In genomic region chr3:125986639-125987038, GRCm38 (mm10) we compare ENCODE assay signal across 29 mouse cellular contexts. TPM values are rescaled to one million over a fixed set of nuclear protein-coding genes. Genes with fewer than 3 reads are reported as not detected.
"Had no signal": no experiment of that assay in that cellular context is flagged by ENCODE, and none has a peak within 500 bp of the region (broad histone marks: within the 10 kb centered on the region; RNA-seq: fewer than 3 reads in every experiment).

No protein-coding gene starts in this region.

- H3K27ac ChIP-seq: embryonic facial prominence, embryonic 10.5 days; embryonic facial prominence, embryonic 12.5 days; embryonic facial prominence, embryonic 13.5 days; embryonic facial prominence, embryonic 15.5 days; forebrain, embryonic 10.5 days; forebrain, embryonic 12.5 days; forebrain, embryonic 13.5 days; forebrain, embryonic 15.5 days; gastrocnemius, adult 2 months had no signal

- H3K4me2 ChIP-seq: embryonic facial prominence, embryonic 12.5 days; embryonic facial prominence, embryonic 13.5 days; embryonic facial prominence, embryonic 15.5 days; forebrain, embryonic 12.5 days; forebrain, embryonic 13.5 days; forebrain, embryonic 15.5 days had no signal

- H3K9me3 ChIP-seq: embryonic facial prominence, embryonic 10.5 days; embryonic facial prominence, embryonic 12.5 days; embryonic facial prominence, embryonic 13.5 days; embryonic facial prominence, embryonic 15.5 days; forebrain, embryonic 10.5 days; forebrain, embryonic 12.5 days; forebrain, embryonic 13.5 days; forebrain, embryonic 15.5 days had no signal

- H3K4me3 ChIP-seq: embryonic facial prominence, embryonic 10.5 days; embryonic facial prominence, embryonic 12.5 days; embryonic facial prominence, embryonic 13.5 days; embryonic facial prominence, embryonic 15.5 days; erythroblast, embryonic 14.5 days; forebrain, embryonic 10.5 days; forebrain, embryonic 12.5 days; forebrain, embryonic 13.5 days; forebrain, embryonic 15.5 days; gastrocnemius, adult 2 months had no signal

- H3K9ac ChIP-seq: embryonic facial prominence, embryonic 12.5 days; embryonic facial prominence, embryonic 13.5 days; embryonic facial prominence, embryonic 15.5 days; forebrain, embryonic 12.5 days; forebrain, embryonic 13.5 days; forebrain, embryonic 15.5 days; forebrain, postnatal 0 days had no signal

- DNase-seq: cerebellum, adult 2 months; cerebellum, adult 8-10 months; cerebellum, adult 9-10 months; cerebellum, adult 9-11 months; cerebellum, postnatal 10 days; cerebellum, postnatal 14 days; cerebellum, postnatal 25 days; cerebellum, postnatal 36 days; embryo, embryonic 11 days; forebrain, postnatal 0 days; gastrocnemius, adult 2 months; gastrocnemius, postnatal 10 days; gastrocnemius, postnatal 14 days; gastrocnemius, postnatal 25 days; gastrocnemius, postnatal 36 days; heart, adult 11 months; heart, adult 18-20 months had no signal

- ATAC-seq: forebrain, embryonic 13.5 days; forebrain, embryonic 14.5 days; forebrain, embryonic 15.5 days; forebrain, embryonic 16.5 days; forebrain, postnatal 0 days had no signal

- H3K27me3 ChIP-seq: embryonic facial prominence, embryonic 12.5 days; embryonic facial prominence, embryonic 13.5 days; embryonic facial prominence, embryonic 15.5 days; forebrain, embryonic 12.5 days; forebrain, embryonic 13.5 days; forebrain, embryonic 15.5 days had no signal

- H3K36me3 ChIP-seq: embryonic facial prominence, embryonic 10.5 days; embryonic facial prominence, embryonic 12.5 days; embryonic facial prominence, embryonic 13.5 days; embryonic facial prominence, embryonic 15.5 days; forebrain, embryonic 10.5 days; forebrain, embryonic 12.5 days; forebrain, embryonic 15.5 days had no signal

- H3K4me1 ChIP-seq: embryonic facial prominence, embryonic 10.5 days; embryonic facial prominence, embryonic 12.5 days; embryonic facial prominence, embryonic 13.5 days; embryonic facial prominence, embryonic 15.5 days; forebrain, embryonic 10.5 days; forebrain, embryonic 12.5 days; forebrain, embryonic 13.5 days; forebrain, embryonic 15.5 days had no signal

RNA-seq across cellular contexts. Expression of gene Ugt8a, which starts 48.2 kb away (rescaled TPM):
- polyA plus RNA-seq: erythroblast, embryonic 14.5 days; gonadal fat pad, adult 2 months had no signal
